Mouse (Mus musculus): ENCODE data around the gene Wwox. TPM values are rescaled to one million over a fixed set of nuclear protein-coding genes. Genes with fewer than 3 reads are reported as not detected.

Gene Wwox
- total and polyA plus RNA-seq, 3 experiments, result 7.8 to 11.5 (median 9.1) TPM

GRCm38 (mm10) chr8:114512075-114512935 lies 72.8 kb downstream of the Wwox start:
- H3K9ac ChIP-seq (ENCODE audit: insufficient read depth, low read depth), result no peak overlapping the region
- TF ChIP-seq JUN (IDR thresholded peaks at IDR 0.05; ENCODE audit: insufficient read depth, low read depth, low read length) (no peak), MAX (IDR thresholded peaks at IDR 0.05; ENCODE audit: low read length) (no peak), MAZ (IDR thresholded peaks at IDR 0.05; ENCODE audit: low read depth, low read length) (no peak), CHD2 (IDR thresholded peaks at IDR 0.05; ENCODE audit: low read length) (no peak), TCF12 (IDR thresholded peaks at IDR 0.05; ENCODE audit: low read depth, low read length) (no peak)
- H3K4me1 ChIP-seq (ENCODE audit: control insufficient read depth in 1 of 2, insufficient read depth in 2 of 2), result no peaks in the 10 kb centered on the region
- no peak overlapping the region for H3K4me2 ChIP-seq (ENCODE audit: insufficient read depth, low read depth, poor library complexity, severe bottlenecking)
- dilution Hi-C loops (cut with MboI; ENCODE audit: extremely low pct_ligation_motif_present, extremely low pct_unique_long_range_greater_than_20kb, low sequenced_read_pairs), result no loop called here
- no peaks in the 10 kb centered on the region for H3K79me2 ChIP-seq (replicated peaks; ENCODE audit: control insufficient read depth, extremely low read depth, insufficient read depth, poor library complexity, severe bottlenecking)
- no peaks in the 10 kb centered on the region for H3K9me3 ChIP-seq (replicated peaks; ENCODE audit: low read length)
- H3K36me3 ChIP-seq (replicated peaks in 1 of 2; ENCODE audit: control insufficient read depth in 1 of 2, insufficient read depth in 1 of 2, low read length in 1 of 2), result peaks cover 0 to 45% of the 10 kb centered on the region in 2 experiments
- no peak overlapping the region for H3K4me3 ChIP-seq (replicated peaks in 1 of 3; ENCODE audit: low read depth in 2 of 3, low read length in 2 of 3, poor library complexity in 1 of 3)
- no peak for DNase-seq (ENCODE audit: extremely low read depth)
- H3K27ac ChIP-seq (ENCODE audit: insufficient read depth, low read depth), result no peak overlapping the region
- in situ Hi-C loops (cut with MboI; ENCODE audit: low pct_ligation_motif_present, low pct_unique_long_range_greater_than_20kb, low sequenced_read_pairs), result no loop called here
- no peaks in the 10 kb centered on the region for H3K27me3 ChIP-seq (replicated peaks)

- no peak overlapping the region for H3K4me3 ChIP-seq (replicated peaks in 1 of 3; ENCODE audit: low read depth in 2 of 3, low read length in 2 of 3, poor library complexity in 1 of 3)
- H3K9ac ChIP-seq (ENCODE audit: insufficient read depth, low read depth), result no peak overlapping the region
- no peaks in the 10 kb centered on the region for H3K9me3 ChIP-seq (replicated peaks; ENCODE audit: low read length)
- peaks cover 0 to 46% of the 10 kb centered on the region in 2 experiments for H3K36me3 ChIP-seq (replicated peaks in 1 of 2; ENCODE audit: control insufficient read depth in 1 of 2, insufficient read depth in 1 of 2, low read length in 1 of 2)
- no peaks in the 10 kb centered on the region for H3K27me3 ChIP-seq (replicated peaks)
- no peaks in the 10 kb centered on the region for H3K79me2 ChIP-seq (replicated peaks; ENCODE audit: control insufficient read depth, extremely low read depth, insufficient read depth, poor library complexity, severe bottlenecking)
- H3K4me1 ChIP-seq (ENCODE audit: control insufficient read depth in 1 of 2, insufficient read depth in 2 of 2), result no peaks in the 10 kb centered on the region
- H3K27ac ChIP-seq (ENCODE audit: insufficient read depth, low read depth), result no peak overlapping the region
- TF ChIP-seq MAX (IDR thresholded peaks at IDR 0.05; ENCODE audit: low read length) (no peak), RAD21 (IDR thresholded peaks at IDR 0.05; ENCODE audit: low read depth, low read length) (no peak), JUND (conservative IDR thresholded peaks at IDR 0.05; ENCODE audit: low read depth, low read length) (no peak), POLR2A (IDR thresholded peaks at IDR 0.05; ENCODE audit: low read depth, low read length) (no peak), CHD2 (IDR thresholded peaks at IDR 0.05; ENCODE audit: low read length) (no peak), MAFK (IDR thresholded peaks at IDR 0.05; ENCODE audit: insufficient replicate concordance, low read length) (no peak), TBP (conservative IDR thresholded peaks at IDR 0.05; ENCODE audit: low read depth, low read length) (no peak), ZC3H11A (IDR thresholded peaks at IDR 0.05; ENCODE audit: low read depth, low read length) (no peak), NELFE (IDR thresholded peaks at IDR 0.05; ENCODE audit: low read depth, low read length) (no peak), JUN (IDR thresholded peaks at IDR 0.05; ENCODE audit: insufficient read depth, low read depth, low read length) (no peak)
- no peak overlapping the region for H3K4me2 ChIP-seq (ENCODE audit: insufficient read depth, low read depth, poor library complexity, severe bottlenecking)
- dilution Hi-C loops (cut with MboI; ENCODE audit: extremely low pct_ligation_motif_present, extremely low pct_unique_long_range_greater_than_20kb, low sequenced_read_pairs), result no loop called here
- in situ Hi-C loops (cut with MboI; ENCODE audit: low pct_ligation_motif_present, low pct_unique_long_range_greater_than_20kb, low sequenced_read_pairs), result no loop called here
- DNase-seq (ENCODE audit: extremely low read depth), result no peak
These were observed 75.2 kb downstream of the Wwox start for GRCm38 (mm10) chr8:114514692-114515091.

GRCm38 (mm10) chr8:114523061-114523460 lies 83.6 kb downstream of the Wwox start:
- in situ Hi-C loops (cut with MboI; ENCODE audit: low pct_ligation_motif_present, low pct_unique_long_range_greater_than_20kb, low sequenced_read_pairs), result no loop called here
- TF ChIP-seq CTCF (conservative IDR thresholded peaks at IDR 0.05 in 1 of 2, IDR thresholded peaks at IDR 0.05 in 1 of 2; ENCODE audit: low read depth in 2 of 2, low read length in 2 of 2) (no peak), ZC3H11A (IDR thresholded peaks at IDR 0.05; ENCODE audit: low read depth, low read length) (no peak), MAFK (IDR thresholded peaks at IDR 0.05; ENCODE audit: insufficient replicate concordance, low read length) (no peak), POLR2A (IDR thresholded peaks at IDR 0.05; ENCODE audit: low read depth, low read length) (no peak), MAX (IDR thresholded peaks at IDR 0.05; ENCODE audit: low read length) (no peak), KAT2A (IDR thresholded peaks at IDR 0.05; ENCODE audit: insufficient replicate concordance, low read length) (no peak), SIN3A (IDR thresholded peaks at IDR 0.05; ENCODE audit: low read length) (no peak), TCF12 (IDR thresholded peaks at IDR 0.05; ENCODE audit: low read depth, low read length) (no peak), MEF2A (IDR thresholded peaks at IDR 0.05; ENCODE audit: borderline replicate concordance, low read depth, low read length) (no peak), CHD2 (IDR thresholded peaks at IDR 0.05; ENCODE audit: low read length) (no peak), ZKSCAN1 (IDR thresholded peaks at IDR 0.05; ENCODE audit: borderline replicate concordance, low read depth, low read length) (no peak), EP300 (IDR thresholded peaks at IDR 0.05; ENCODE audit: low read length) (no peak), ZMIZ1 (IDR thresholded peaks at IDR 0.05; ENCODE audit: low read depth, low read length) (no peak), NELFE (IDR thresholded peaks at IDR 0.05; ENCODE audit: low read depth, low read length) (no peak), MAZ (IDR thresholded peaks at IDR 0.05; ENCODE audit: low read depth, low read length) (no peak), HCFC1 (IDR thresholded peaks at IDR 0.05; ENCODE audit: low read depth, low read length) (no peak), CHD1 (IDR thresholded peaks at IDR 0.05; ENCODE audit: low read depth, low read length) (no peak)

More at GRCm38 (mm10) chr8:114523061-114523460, 83.6 kb downstream of the Wwox start:
- no peak overlapping the region for H3K27ac ChIP-seq (ENCODE audit: insufficient read depth, low read depth)
- no peaks in the 10 kb centered on the region for H3K27me3 ChIP-seq (replicated peaks)
- no peak overlapping the region for H3K4me2 ChIP-seq (ENCODE audit: insufficient read depth, low read depth, poor library complexity, severe bottlenecking)
- H3K36me3 ChIP-seq (replicated peaks in 1 of 2; ENCODE audit: control insufficient read depth in 1 of 2, insufficient read depth in 1 of 2, low read length in 1 of 2), result peaks cover 0 to 22% of the 10 kb centered on the region in 2 experiments
- no peak overlapping the region for H3K4me3 ChIP-seq (replicated peaks in 1 of 3; ENCODE audit: low read depth in 2 of 3, low read length in 2 of 3, poor library complexity in 1 of 3)
- no peak for DNase-seq (ENCODE audit: extremely low read depth)
- H3K9ac ChIP-seq (ENCODE audit: insufficient read depth, low read depth), result no peak overlapping the region
- no peaks in the 10 kb centered on the region for H3K9me3 ChIP-seq (replicated peaks; ENCODE audit: low read length)
- dilution Hi-C loops (cut with MboI; ENCODE audit: extremely low pct_ligation_motif_present, extremely low pct_unique_long_range_greater_than_20kb, low sequenced_read_pairs), result no loop called here
- H3K79me2 ChIP-seq (replicated peaks; ENCODE audit: control insufficient read depth, extremely low read depth, insufficient read depth, poor library complexity, severe bottlenecking), result no peaks in the 10 kb centered on the region
- H3K4me1 ChIP-seq (ENCODE audit: control insufficient read depth in 1 of 2, insufficient read depth in 2 of 2), result no peaks in the 10 kb centered on the region
